Mouse (Mus musculus): Measurements from ENCODE around the gene Vapb. TPM values are rescaled to one million over a fixed set of nuclear protein-coding genes. Genes with fewer than 3 reads are reported as not detected.

Vapb gene
- polyA plus RNA-seq, 1 experiment, result 58.3 TPM

DNA sequence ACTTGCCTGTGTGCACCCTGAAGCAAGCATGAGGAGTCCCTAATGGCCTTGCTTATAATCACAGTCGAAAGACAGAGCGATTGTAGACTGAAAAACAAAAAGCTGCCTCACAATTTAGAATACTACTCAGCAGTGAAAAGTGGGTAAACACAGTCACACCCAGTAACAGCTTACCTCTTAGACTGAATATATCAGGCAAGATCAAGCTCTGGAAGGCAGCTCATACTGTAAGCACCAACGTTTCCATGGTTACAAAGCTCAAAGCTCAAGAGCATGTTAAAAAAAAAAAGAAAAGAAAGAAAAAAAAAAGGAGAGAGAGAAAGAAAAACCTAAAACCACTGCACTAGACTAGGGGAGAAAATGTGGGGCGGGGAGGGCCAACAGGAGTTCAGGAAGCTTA is 89.0 kb downstream of the Vapb start:
- no peak for DNase-seq (ENCODE audit: extremely low spot score in 1 of 2, low spot score in 1 of 2)

DNA sequence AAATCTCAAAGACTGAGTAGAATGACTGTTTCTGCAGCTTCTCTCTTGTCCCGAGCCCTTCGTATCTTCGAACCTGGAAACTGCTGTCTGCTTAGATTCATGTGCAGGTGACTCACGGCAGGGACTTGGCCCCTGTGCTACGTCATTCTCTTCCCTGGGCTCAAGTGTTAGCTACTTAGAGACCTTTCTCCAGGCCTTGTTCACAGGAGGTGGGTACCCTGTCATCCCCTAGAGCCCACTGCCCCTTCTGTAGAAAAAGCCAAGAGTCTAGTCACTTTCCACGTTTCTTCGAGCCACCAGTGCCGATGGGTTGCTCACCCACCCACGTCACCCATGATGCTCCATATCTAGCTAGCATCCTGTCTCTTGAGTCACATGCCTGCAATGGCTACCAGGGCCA is 89.9 kb downstream of the Vapb start:
- no peak for DNase-seq (ENCODE audit: extremely low spot score in 1 of 2, low spot score in 1 of 2)

DNA sequence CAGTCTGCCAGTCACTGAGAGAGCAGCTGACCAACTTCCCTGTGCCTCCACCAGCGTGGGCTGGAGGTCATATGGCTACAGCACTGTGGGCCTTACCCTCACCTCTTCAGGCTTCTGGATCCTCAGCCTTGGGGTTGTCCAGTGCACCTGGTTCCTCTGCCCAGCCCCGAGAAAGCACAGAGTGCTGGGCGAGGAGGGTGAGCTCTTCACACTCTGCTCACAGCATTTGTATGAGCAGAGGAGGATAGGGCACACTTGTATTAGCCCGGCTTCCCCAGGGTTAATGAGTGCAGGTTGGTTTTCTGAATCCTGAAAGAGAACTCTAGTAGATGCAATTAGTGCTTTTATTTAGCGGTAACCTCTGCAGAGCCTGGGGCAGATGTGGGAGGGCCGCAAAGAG is 90.8 kb downstream of the Vapb start:
- no peak for DNase-seq (ENCODE audit: extremely low spot score in 1 of 2, low spot score in 1 of 2)

DNA sequence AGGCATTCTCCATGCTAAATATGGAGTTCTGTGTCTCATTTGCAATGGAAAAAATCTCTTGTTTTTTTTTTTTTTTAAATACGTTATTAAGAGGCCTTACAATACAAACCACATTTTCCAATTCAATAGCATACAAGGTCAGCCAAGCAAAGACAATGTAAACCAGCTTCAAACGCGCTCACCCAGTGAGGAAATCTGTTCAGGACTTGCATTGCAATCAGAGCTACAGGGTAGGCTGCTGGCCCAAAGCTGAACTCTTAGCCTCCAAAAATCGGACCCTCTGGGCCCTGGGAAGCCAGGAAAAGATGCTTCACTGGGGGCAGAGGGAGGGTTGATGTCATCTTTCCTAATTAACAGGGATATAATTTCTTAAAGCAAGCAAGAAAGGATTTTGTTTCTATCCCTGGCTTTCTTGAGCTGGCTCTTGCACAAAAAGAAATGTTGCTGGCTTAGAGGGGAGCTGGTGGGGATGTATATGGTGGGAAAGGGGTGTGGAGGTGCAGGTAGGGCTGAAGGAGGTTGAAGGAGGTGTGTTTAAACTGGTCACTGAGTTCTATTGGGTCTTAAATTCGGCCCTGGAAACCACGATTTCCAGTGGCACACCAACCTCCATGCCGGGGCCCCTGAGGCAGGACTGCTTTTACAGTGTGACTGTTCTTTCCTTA is 95.6 kb downstream of the Vapb start:
- DNase-seq (ENCODE audit: extremely low spot score in 1 of 2, low spot score in 1 of 2), result no peak

Other genes with a start within 250 kb of the Vapb start
- not detected in 2 replicates for gene 1700021F07Rik, start 214.9 kb upstream of the Vapb start, polyA plus RNA-seq (2012; rRNA removed)
- gene Ankrd60, start 159.1 kb upstream of the Vapb start, polyA plus RNA-seq (2012; rRNA removed), result not detected in 2 replicates
- 16.4 and 17.3 TPM in 2 replicates for gene Rab22a, start 77.8 kb upstream of the Vapb start, polyA plus RNA-seq (2012; rRNA removed)
- gene 1700010B08Rik, start 18.1 kb upstream of the Vapb start, polyA plus RNA-seq (2012; rRNA removed), result not detected in 2 replicates